Mouse (Mus musculus): ENCODE data around the gene Akr1c19.

The Akr1c19 gene

DNA sequence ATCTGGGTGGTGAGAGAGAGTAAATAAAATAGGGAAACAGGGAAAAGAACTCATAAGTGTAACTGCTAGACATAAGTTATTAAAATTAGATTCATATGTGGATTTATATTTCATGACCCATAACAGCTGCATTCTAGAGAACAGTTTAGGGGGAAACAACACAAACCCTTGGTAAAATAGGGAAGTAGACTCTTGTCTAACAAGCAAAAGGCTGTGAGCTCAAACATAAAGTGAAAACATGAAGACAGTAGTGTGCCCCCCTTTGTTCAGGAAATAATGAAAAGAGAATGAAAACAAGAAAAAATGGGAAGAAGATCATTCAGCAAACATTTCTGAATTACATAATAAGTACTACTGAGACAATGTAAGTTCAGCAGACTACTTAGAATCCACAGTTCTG lies 42.4 kb downstream of the Akr1c19 start:
- DNase-seq: no peak

- no peak for DNase-seq
Observed at GRCm38 (mm10) chr13:4277526-4277925, 49.0 kb downstream of the Akr1c19 start.

GRCm38 (mm10) chr13:4279284-4279683 lies 50.8 kb downstream of the Akr1c19 start, which contains the start of gene Akr1c12:
Gene Akr1c12, minus strand, starts transcription at chr13:4279433.
- no peak for DNase-seq

DNA sequence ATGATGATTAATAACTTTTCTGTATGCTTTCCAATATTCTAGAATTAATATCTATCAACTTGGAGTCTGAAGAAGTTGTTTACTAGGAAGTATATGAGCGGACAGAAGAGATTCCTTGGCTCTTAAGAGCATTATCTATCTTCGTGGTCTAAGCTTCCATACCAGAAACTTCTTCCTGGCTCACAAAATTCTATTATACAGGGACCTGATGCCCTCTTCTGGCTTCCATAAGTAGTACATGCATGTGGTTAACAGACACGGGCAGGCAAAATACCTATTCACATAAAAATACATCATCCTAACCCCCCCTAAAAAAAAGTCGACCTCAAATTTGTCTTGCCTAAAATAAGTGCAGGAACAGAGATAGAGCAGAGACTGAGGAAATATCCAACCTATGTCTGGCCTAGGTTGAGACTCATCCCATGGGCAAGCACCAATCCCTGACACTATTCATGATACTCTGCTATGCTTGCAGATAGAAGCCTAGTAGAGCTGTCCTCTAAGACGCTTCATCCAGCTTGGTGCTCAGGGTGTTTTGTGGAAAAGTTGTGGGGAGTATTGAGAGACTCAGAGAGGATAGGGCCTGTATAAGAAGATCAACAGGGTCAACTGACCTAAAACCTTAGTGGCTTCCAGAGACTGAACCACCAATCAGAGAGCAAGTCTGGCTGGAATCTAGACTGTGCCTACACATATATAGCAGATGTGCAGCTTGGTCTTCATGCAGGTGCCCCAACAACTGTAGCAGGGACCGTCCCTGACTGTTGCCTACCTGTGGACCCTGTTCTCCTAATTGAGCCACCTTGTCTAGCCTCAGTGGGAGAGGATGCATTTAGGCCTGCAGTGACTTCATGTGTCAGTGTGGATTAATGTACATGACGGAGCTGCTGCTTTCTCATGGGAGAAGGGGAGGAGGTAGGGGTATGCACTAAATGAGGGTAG lies 53.2 kb downstream of the Akr1c19 start:
- DNase-seq: no peak

DNA sequence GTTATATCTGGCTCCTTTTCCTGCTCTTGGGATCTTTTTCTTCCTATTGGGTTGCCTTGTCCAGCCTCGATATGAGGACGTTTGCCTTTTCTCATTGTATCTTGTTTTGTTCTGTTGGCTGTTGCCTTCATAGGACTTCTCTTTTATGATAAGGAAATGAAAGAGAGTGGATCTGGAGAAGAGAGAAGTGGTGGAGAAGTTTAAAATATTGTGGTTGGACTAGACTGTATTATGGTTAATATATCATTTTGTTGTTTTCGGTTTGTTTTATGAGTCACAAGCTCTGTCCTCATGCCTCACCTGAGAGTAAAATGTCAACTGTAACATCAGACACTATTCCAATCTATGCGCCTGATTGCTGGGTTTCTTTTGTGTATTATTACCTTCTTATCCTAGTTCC lies 68.5 kb downstream of the Akr1c19 start:
- no peak for DNase-seq

All from thymus, adult 18-20 months (tissue).